Mouse (Mus musculus) embryonic facial prominence, embryonic 11.5 days (tissue): ENCODE data around the gene Elmsan1. TPM values are rescaled to one million over a fixed set of nuclear protein-coding genes. Genes with fewer than 3 reads are reported as not detected.

Experiments used
- ATAC-seq: fragments of 200-750 bp; cut with Nextera tagmentation; replicated peaks from 2 replicates; pipeline ENCODE4 v1.8.0; 2017; ENCODE audit warnings: low read depth; ENCODE audit not compliant: insufficient number of reproducible peaks, low FRiP score, low TSS enrichment
- DNase-seq: peaks from one replicate; pipeline ENCODE4 v3.0.0-alpha.2; 2015; ENCODE audit warnings: low spot score
- H3K27ac ChIP-seq: fragments of 300-500 bp; sonication (generic); replicated peaks from 2 replicates; pipeline ENCODE4 v1.5.1; 2014; ENCODE audit warnings: mild to moderate bottlenecking, low read depth, low read length, control low read depth
- H3K27me3 ChIP-seq: fragments of 300-500 bp; sonication (generic); 2 replicates; pipeline ENCODE4 v1.6.1; 2014; ENCODE audit warnings: mild to moderate bottlenecking, low read length, moderate library complexity, mixed read lengths; ENCODE audit not compliant: control insufficient read depth, insufficient read depth
- H3K36me3 ChIP-seq: fragments of 300-500 bp; sonication (generic); replicated peaks from 2 replicates; pipeline ENCODE4 v1.6.1; 2014; ENCODE audit warnings: low read depth, mild to moderate bottlenecking, low read length, moderate library complexity, mixed read lengths; ENCODE audit not compliant: control insufficient read depth, insufficient read depth
- H3K4me1 ChIP-seq: fragments of 300-500 bp; sonication (generic); 2 replicates; pipeline ENCODE4 v1.6.1; 2014; ENCODE audit warnings: low read length, mixed read lengths; ENCODE audit not compliant: control insufficient read depth, insufficient read depth
- H3K4me2 ChIP-seq: fragments of 300-500 bp; sonication (generic); 2 replicates; pipeline ENCODE4 v1.6.1; 2014; ENCODE audit warnings: low read depth, mild to moderate bottlenecking, control low read depth, low read length, moderate library complexity
- H3K4me3 ChIP-seq: fragments of 300-500 bp; sonication (generic); 2 replicates; pipeline ENCODE4 v1.5.1; 2014; ENCODE audit warnings: low read depth, low read length, control low read depth
- H3K9ac ChIP-seq: fragments of 300-500 bp; sonication (generic); replicated peaks from 2 replicates; pipeline ENCODE4 v1.6.1; 2014; ENCODE audit warnings: mild to moderate bottlenecking, control low read depth, low read length
- H3K9me3 ChIP-seq: fragments of 300-500 bp; sonication (generic); replicated peaks from 2 replicates; pipeline ENCODE4 v1.6.1; 2016; ENCODE audit warnings: mild to moderate bottlenecking, low read length, inconsistent platforms, mixed read lengths; ENCODE audit not compliant: control insufficient read depth
- WGBS: fragments of 180-500 bp; shearing (Covaris S2); extraction: QIAGEN DNeasy Blood & Tissue Kit; methylation state at CpG from one replicate; pipeline ENCODE4 v1.1.7; 2014; 5-methylcytosine and 5-hydroxymethylcytosine counted together
- polyA plus RNA-seq: library from polyadenylated mRNA; unstranded; fragments of >200 nt; fragmentation: Nextera tagmentation; extraction: Ambion mirVana; gene quantifications from 2 replicates; pipeline ENCODE4 v1.2.1, GENCODE M21; 2014

The Elmsan1 gene
- polyA plus RNA-seq, 1 experiment from 2014 or later: 3.6 TPM

DNA sequence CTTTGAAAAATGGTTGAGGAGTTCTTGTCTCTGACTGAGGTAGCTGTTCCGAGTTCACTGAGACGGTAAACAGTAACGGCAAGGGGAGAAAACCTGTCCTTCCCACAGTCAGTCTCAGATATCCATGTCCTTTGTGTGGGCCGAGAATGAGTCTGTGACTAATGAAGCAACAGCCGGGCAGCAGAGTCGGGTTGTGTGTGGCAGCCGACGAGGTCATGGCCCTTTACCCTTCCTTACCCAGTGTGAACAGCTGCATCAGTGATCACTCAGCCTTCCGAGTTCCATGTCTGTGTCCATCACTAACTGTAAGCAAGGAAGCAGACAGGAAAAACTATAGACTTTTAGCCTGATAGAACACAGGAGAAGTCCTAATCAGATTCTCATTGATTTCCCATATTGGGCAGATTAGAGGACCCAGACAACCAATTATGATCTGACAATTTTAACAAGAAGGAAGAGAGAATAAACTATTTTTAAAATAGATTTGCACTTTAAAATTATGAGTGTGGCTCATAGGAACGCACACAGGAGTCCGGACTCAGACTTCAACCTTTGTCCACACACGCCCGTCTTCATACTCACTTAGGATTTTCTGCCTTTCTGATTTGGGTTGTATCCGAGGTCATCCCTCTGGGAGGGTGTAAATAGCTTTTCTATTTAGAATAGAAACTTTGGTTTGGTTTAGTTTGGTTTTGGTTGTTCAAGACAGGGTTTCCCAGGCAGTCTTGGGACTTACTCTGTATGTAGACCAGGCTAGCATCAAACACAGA is 76.2 kb downstream of the Elmsan1 start:
- H3K9me3 ChIP-seq: no peaks in the 10 kb centered on the region
- no peak for DNase-seq
- H3K4me1 ChIP-seq: no peaks in the 10 kb centered on the region
- H3K27me3 ChIP-seq: no peaks in the 10 kb centered on the region
- H3K4me3 ChIP-seq: no peak overlapping the region
- no peak overlapping the region for H3K4me2 ChIP-seq
- ATAC-seq: no peak
- 53% methylated on average over 14 of the region's 14 CpGs for WGBS
- H3K27ac ChIP-seq: no peak overlapping the region
- no peaks in the 10 kb centered on the region; the same call in 1 of the 2 replicates for H3K36me3 ChIP-seq
- no peak overlapping the region for H3K9ac ChIP-seq

DNA sequence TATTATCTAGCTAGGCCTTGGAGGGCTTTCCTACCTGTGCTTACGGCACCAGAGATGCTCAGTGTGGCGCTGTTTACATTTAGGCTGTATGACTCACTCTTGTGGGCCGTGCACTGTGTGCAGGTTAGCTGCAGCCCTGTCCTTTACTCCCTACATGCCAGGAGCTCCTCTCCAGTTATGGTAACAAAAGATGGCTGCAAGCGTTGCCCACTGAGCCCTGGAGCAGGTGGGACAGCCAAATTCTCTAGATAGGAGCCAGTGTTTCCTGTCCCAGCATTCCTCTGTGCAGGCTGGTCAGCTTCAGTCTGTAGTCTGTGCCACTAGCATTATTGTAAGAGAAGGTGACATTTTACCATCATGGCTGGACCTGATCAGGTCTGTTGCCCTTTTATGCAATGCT is 77.4 kb downstream of the Elmsan1 start:
- no peak for DNase-seq
- no peak for ATAC-seq
- Histone ChIP-seq H3K4me3 (no peak overlapping the region), H3K4me2 (no peak overlapping the region), H3K36me3 (no peaks in the 10 kb centered on the region; the same call in 1 of the 2 replicates), H3K27ac (no peak overlapping the region), H3K4me1 (no peaks in the 10 kb centered on the region), H3K27me3 (no peaks in the 10 kb centered on the region), H3K9me3 (no peaks in the 10 kb centered on the region), H3K9ac (no peak overlapping the region)
- 82% methylated on average over 4 of the region's 4 CpGs for WGBS

DNA sequence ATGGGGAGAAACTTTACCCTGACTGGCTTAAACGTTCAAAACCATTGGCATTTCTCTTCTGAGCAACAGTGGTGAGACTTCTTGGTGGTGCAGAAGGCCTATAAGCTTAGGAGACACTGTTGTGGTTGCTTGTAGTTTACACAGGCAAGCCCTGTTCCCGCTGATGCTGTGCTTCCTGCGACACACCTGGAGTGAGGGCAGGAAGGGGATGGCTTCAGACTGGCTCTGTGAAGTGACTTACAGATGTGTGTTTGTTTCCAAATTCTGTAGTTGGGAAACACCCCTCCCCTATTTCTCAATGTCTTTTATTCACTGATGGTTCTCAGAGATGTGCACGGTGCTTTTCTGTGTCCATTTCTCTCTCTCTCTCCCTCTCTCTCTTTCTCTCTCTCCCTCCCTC is 78.5 kb downstream of the Elmsan1 start:
- no peaks in the 10 kb centered on the region; the same call in 1 of the 2 replicates for H3K36me3 ChIP-seq
- 58% methylated on average over 4 of the region's 4 CpGs for WGBS
- H3K9ac ChIP-seq: no peak overlapping the region
- H3K27ac ChIP-seq: no peak overlapping the region
- H3K4me3 ChIP-seq: no peak overlapping the region
- no peaks in the 10 kb centered on the region for H3K9me3 ChIP-seq
- no peak overlapping the region for H3K4me2 ChIP-seq
- no peak for DNase-seq
- no peaks in the 10 kb centered on the region for H3K27me3 ChIP-seq
- no peak for ATAC-seq
- H3K4me1 ChIP-seq: no peaks in the 10 kb centered on the region

GRCm38 (mm10) chr12:84137131-84137530 is 81.5 kb downstream of the Elmsan1 start:
- no peak for DNase-seq

GRCm38 (mm10) chr12:84132265-84132664 is 86.4 kb downstream of the Elmsan1 start:
- H3K4me3 ChIP-seq: no peak overlapping the region
- H3K4me1 ChIP-seq: no peaks in the 10 kb centered on the region
- H3K4me2 ChIP-seq: no peak overlapping the region
- no peaks in the 10 kb centered on the region for H3K36me3 ChIP-seq
- no peaks in the 10 kb centered on the region for H3K9me3 ChIP-seq
- DNase-seq (peak; percentile 66), ATAC-seq (no peak)
- no peak overlapping the region for H3K9ac ChIP-seq
- WGBS: 48% methylated on average over 3 of the region's 3 CpGs
- no peak overlapping the region for H3K27ac ChIP-seq
- no peaks in the 10 kb centered on the region for H3K27me3 ChIP-seq

More at GRCm38 (mm10) chr12:84137131-84137530, 81.5 kb downstream of the Elmsan1 start:
- Histone ChIP-seq H3K4me3 (no peak overlapping the region), H3K4me2 (no peak overlapping the region), H3K4me1 (no peaks in the 10 kb centered on the region), H3K36me3 (no peaks in the 10 kb centered on the region; the same call in 1 of the 2 replicates), H3K9me3 (no peaks in the 10 kb centered on the region), H3K27ac (no peak overlapping the region), H3K9ac (no peak overlapping the region), H3K27me3 (no peaks in the 10 kb centered on the region)
- ATAC-seq: no peak
- 94% methylated on average over 7 of the region's 7 CpGs for WGBS

DNA sequence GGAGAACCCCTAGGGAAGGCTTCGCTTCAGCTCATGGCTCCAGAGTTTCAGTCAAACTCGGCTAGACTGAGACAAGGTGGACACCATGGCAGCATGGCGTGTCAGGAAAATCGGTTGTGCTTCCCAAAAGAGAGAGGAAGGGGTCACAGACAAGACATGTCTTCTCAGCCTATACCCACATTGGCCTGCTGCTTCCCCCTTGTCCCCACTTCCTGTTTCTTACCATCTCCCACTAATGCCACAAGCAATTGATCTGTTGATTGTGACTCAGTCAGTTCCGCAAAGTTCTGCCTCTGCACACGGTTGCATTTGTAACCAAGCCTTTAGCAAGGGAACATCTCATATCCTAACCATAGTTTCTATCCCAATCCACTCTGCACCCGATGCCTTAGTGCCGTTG is 88.8 kb downstream of the Elmsan1 start:
- Histone ChIP-seq H3K4me1 (no peaks in the 10 kb centered on the region), H3K27me3 (no peaks in the 10 kb centered on the region), H3K9me3 (no peaks in the 10 kb centered on the region), H3K27ac (no peak overlapping the region), H3K9ac (no peak overlapping the region), H3K4me2 (no peak overlapping the region), H3K4me3 (no peak overlapping the region), H3K36me3 (no peaks in the 10 kb centered on the region)
- no peak for DNase-seq
- ATAC-seq: no peak
- WGBS: 92% methylated on average over 8 of the region's 8 CpGs

GRCm38 (mm10) chr12:84128576-84128975 is 90.1 kb downstream of the Elmsan1 start:
- Histone ChIP-seq H3K27ac (no peak overlapping the region), H3K9ac (no peak overlapping the region), H3K4me2 (no peak overlapping the region), H3K9me3 (no peaks in the 10 kb centered on the region), H3K36me3 (no peaks in the 10 kb centered on the region), H3K4me1 (no peaks in the 10 kb centered on the region), H3K4me3 (no peak overlapping the region), H3K27me3 (no peaks in the 10 kb centered on the region)
- ATAC-seq: no peak
- WGBS: 83% methylated on average over 6 of the region's 6 CpGs
- no peak for DNase-seq

GRCm38 (mm10) chr12:84126899-84127298 is 91.8 kb downstream of the Elmsan1 start:
- WGBS: 87% methylated on average over 2 of the region's 2 CpGs
- no peak for ATAC-seq
- Histone ChIP-seq H3K4me3 (no peak overlapping the region), H3K36me3 (no peaks in the 10 kb centered on the region), H3K27me3 (no peaks in the 10 kb centered on the region), H3K27ac (no peak overlapping the region), H3K4me2 (no peak overlapping the region), H3K4me1 (no peaks in the 10 kb centered on the region), H3K9me3 (no peaks in the 10 kb centered on the region), H3K9ac (no peak overlapping the region)
- DNase-seq: no peak
